Mouse (Mus musculus) A20 (cell line): ENCODE measurements around the gene Usp33.

ENCODE experiments used
- DNase-seq: peaks from one replicate; pipeline ENCODE4 v3.0.0-alpha.2; 2011; ENCODE audit warnings: low read depth, low spot score

Gene Usp33

GRCm38 (mm10) chr3:152339862-152340557 lies 6.3 kb upstream of the Usp33 start, which contains the start of gene Miga1:
Gene Miga1, minus strand, starts transcription at chr3:152340407.
- peak; percentile 91 for DNase-seq

- no peak for DNase-seq
Observed at GRCm38 (mm10) chr3:152342961-152343517, 3.2 kb upstream of the Usp33 start.

- peak; percentile 71 for DNase-seq
Observed at GRCm38 (mm10) chr3:152346633-152347141, 409 bp downstream of the Usp33 start.

GRCm38 (mm10) chr3:152347227-152347626 lies 949 bp downstream of the Usp33 start:
- DNase-seq, result no peak

GRCm38 (mm10) chr3:152348011-152348830 lies 1.9 kb downstream of the Usp33 start:
- DNase-seq, result no peak

- no peak for DNase-seq
Observed at GRCm38 (mm10) chr3:152350431-152350830, 4.2 kb downstream of the Usp33 start.

- no peak for DNase-seq
Observed at GRCm38 (mm10) chr3:152350966-152351365, 4.7 kb downstream of the Usp33 start.

GRCm38 (mm10) chr3:152352289-152352688 lies 6.0 kb downstream of the Usp33 start:
- no peak for DNase-seq

GRCm38 (mm10) chr3:152353434-152354177 lies 7.3 kb downstream of the Usp33 start:
- DNase-seq, result peak; percentile 44

- no peak for DNase-seq
Observed at GRCm38 (mm10) chr3:152355361-152355760, 9.1 kb downstream of the Usp33 start.

- DNase-seq, result no peak
Observed at GRCm38 (mm10) chr3:152356751-152357150, 10.5 kb downstream of the Usp33 start.

- no peak for DNase-seq
Observed at GRCm38 (mm10) chr3:152359151-152359550, 12.9 kb downstream of the Usp33 start.

GRCm38 (mm10) chr3:152364181-152364580 lies 17.9 kb downstream of the Usp33 start:
- no peak for DNase-seq

GRCm38 (mm10) chr3:152376063-152376462 lies 29.8 kb downstream of the Usp33 start:
- no peak for DNase-seq

- DNase-seq, result no peak
Observed at GRCm38 (mm10) chr3:152384106-152384505, 37.8 kb downstream of the Usp33 start.

GRCm38 (mm10) chr3:152395350-152396277 lies 49.3 kb downstream of the Usp33 start, which contains the start of gene Zzz3:
Gene Zzz3, plus strand, starts transcription at chr3:152395473.
- DNase-seq, result peak; percentile 92

GRCm38 (mm10) chr3:152396278-152396987 lies 50.2 kb downstream of the Usp33 start:
- DNase-seq, result peak; percentile 98

- no peak for DNase-seq
Observed at GRCm38 (mm10) chr3:152396988-152397314, 50.7 kb downstream of the Usp33 start.

GRCm38 (mm10) chr3:152397335-152397940 lies 51.2 kb downstream of the Usp33 start:
- DNase-seq, result no peak
